Mouse (Mus musculus) spleen, adult 10 weeks (tissue): ENCODE results near the gene Tmem42. TPM values are rescaled to one million over a fixed set of nuclear protein-coding genes. Genes with fewer than 3 reads are reported as not detected.

Source experiments
- polyA plus RNA-seq: library from polyadenylated mRNA; stranded (reverse); fragments of 350-450 nt; fragmentation: Illumina TruSeq; extraction: RNeasy Lipid Tissue Mini Kit (QIAGEN cat#74804); gene quantifications from one replicate; pipeline ENCODE4 v1.2.3, GENCODE M21; 2015; ENCODE audit warnings: low replicate concordance; ENCODE audit not compliant: insufficient read depth

The Tmem42 gene
- 14.8 TPM for polyA plus RNA-seq

DNA sequence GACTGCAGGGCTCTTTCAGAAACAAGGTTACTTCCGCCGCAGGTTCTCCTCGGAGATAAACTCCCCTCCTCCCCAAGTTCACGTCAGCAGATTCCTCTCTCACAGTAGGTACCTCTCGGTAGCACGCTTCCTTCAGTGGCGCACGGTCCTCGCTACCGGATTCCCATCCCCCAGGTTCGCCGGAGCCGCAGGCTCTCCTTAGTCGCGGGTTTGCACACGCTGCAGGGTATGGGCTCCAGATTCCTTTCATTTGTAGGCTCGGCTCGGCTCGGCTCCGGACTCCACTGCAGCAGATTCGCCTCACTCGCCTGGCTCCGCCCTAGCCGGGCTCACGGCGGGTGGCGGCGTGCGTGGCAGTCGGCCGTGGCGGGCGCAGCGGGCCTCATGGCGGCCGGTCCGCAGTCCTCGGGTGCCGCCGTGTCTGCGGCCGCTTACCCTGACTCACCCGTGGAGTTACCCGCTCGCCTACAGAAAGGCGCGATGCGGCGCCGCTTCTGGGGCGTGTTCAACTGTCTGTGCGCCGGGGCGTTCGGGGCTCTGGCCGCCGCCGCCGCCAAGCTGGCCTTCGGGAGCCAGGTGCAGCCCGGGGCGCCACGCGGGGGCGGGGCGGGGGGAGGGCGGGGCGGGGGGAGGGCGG, at the start of gene Tmem42:
TSS of gene Tmem42 (plus strand) at position 332 of the 637 bp plus-strand sequence.

DNA sequence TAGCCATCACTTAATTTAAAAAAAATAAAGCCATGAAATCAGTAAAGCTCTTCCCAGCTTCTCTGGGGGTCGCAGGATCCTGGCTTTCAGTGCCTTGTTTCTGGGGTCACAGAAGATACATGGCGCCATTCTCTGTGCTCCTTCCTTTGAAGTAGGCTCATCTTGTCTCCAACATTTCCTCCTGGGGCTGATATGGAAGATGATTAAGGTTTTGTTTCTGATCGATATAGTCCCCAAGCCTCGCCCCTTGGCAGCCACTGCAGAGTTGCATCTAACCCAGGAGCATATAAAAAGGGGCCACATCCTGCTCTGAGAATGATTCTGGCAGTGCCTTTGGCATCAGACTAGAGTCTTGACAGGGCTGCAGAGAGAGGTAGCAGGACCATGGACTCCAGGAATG, 13.3 kb downstream of the Tmem42 start, which contains the start of gene Tgm4:
TSS of gene Tgm4 (plus strand) at position 301 of the 400 bp plus-strand sequence.

Other genes with a start within 250 kb of the Tmem42 start
- gene Tcaim, start 215.8 kb upstream of the Tmem42 start, polyA plus RNA-seq: 13.0 TPM
- not detected for gene Gm35549, start 177.3 kb upstream of the Tmem42 start, polyA plus RNA-seq
- gene Zfp445, start 155.3 kb upstream of the Tmem42 start, polyA plus RNA-seq: 188 TPM
- gene Zkscan7, start 135.6 kb upstream of the Tmem42 start, polyA plus RNA-seq: 13.0 TPM
- gene Zfp105, start 98.3 kb upstream of the Tmem42 start, polyA plus RNA-seq: 3.1 TPM
- gene 1110059G10Rik, start 70.3 kb upstream of the Tmem42 start, polyA plus RNA-seq: 38.7 TPM
- 16.4 TPM for gene Kif15, start 70.3 kb upstream of the Tmem42 start, polyA plus RNA-seq
- gene Tgm4, start 13.4 kb downstream of the Tmem42 start, polyA plus RNA-seq: 0.76 TPM
- 42.2 TPM for gene Zdhhc3, start 91.9 kb downstream of the Tmem42 start, polyA plus RNA-seq
- 59.8 TPM for gene Exosc7, start 91.9 kb downstream of the Tmem42 start, polyA plus RNA-seq
- gene Clec3b, start 129.6 kb downstream of the Tmem42 start, polyA plus RNA-seq: 1.1 TPM
- 3.6 TPM for gene Cdcp1, start 194.7 kb downstream of the Tmem42 start, polyA plus RNA-seq
- 1.7 TPM for gene Tmem158, start 239.4 kb downstream of the Tmem42 start, polyA plus RNA-seq